Mouse (Mus musculus): ENCODE results near the gene Sec16a.
A peak's percentile ranks its signal among the peaks of the same experiment; 100 is the strongest.

- TF ChIP-seq POLR2A (IDR thresholded peaks at IDR 0.05; ENCODE audit: extremely low read depth, insufficient read depth, low read length) (peak; percentile 78; the same call in 1 of the 2 replicates), CTCF (IDR thresholded peaks at IDR 0.05; ENCODE audit: low read depth, low read length) (no peak)
These were observed 55.8 kb downstream of the Sec16a start, which contains the start of the genes Entr1 and Pmpca for GRCm38 (mm10) chr2:26389154-26389690.

Data from liver, adult 2 months (tissue).